Mouse (Mus musculus) bone marrow macrophage, adult 2 months (primary cell): ENCODE data around the gene Tmem26. TPM values are rescaled to one million over a fixed set of nuclear protein-coding genes. Genes with fewer than 3 reads are reported as not detected.

ENCODE experiments used
- H3K27ac ChIP-seq: 2 replicates; pipeline ENCODE4 v1.5.1; 2012; ENCODE audit warnings: low read depth, low read length; ENCODE audit not compliant: insufficient read depth
- H3K4me1 ChIP-seq: 2 replicates; pipeline ENCODE4 v1.6.1; 2012; ENCODE audit warnings: low read length; ENCODE audit not compliant: control insufficient read depth, insufficient read depth
- H3K4me3 ChIP-seq: 2 replicates; pipeline ENCODE4 v1.5.1; 2012; ENCODE audit warnings: mild to moderate bottlenecking, low read length, moderate library complexity; ENCODE audit not compliant: insufficient read depth
- CTCF ChIP-seq: IDR thresholded peaks from 2 replicates; pipeline ENCODE4 v1.5.1; 2012; ENCODE audit warnings: low read depth, mild to moderate bottlenecking, low read length, moderate library complexity
- POLR2A ChIP-seq: IDR thresholded peaks from 2 replicates; pipeline ENCODE4 v1.6.1; 2012; ENCODE audit warnings: mild to moderate bottlenecking, low read depth, low read length, borderline replicate concordance
- polyA plus RNA-seq: library from polyadenylated mRNA; stranded (reverse); fragments of >200 nt; gene quantifications from 2 replicates; pipeline ENCODE4 v1.2.4, GENCODE M21; 2012; ENCODE audit not compliant: missing spikeins, insufficient read depth, insufficient read length

Gene Tmem26
- polyA plus RNA-seq, 1 experiment: 0.32 TPM

DNA sequence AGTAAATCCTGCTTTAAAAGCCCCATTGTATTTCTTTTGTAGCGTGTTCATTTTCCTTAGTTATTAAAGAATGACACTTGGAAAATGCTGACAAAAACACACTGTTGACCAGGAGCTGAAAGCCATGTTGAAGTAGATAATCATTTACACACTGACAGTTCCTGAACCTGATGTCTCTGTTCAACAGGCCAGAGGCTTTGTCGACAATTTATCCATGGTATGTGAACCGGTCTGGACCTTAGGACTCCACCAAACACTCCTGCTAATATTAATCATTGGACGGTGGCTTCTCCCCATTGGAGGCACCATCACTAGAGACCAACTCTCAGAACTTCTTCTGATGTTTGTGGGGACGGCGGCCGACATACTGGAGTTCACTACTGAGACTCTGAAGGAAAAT, 27.5 kb downstream of the Tmem26 start:
- no peak overlapping the region for H3K27ac ChIP-seq
- no peak overlapping the region for H3K4me3 ChIP-seq
- TF ChIP-seq POLR2A: no peak
- TF ChIP-seq CTCF: no peak
- H3K4me1 ChIP-seq: no peaks in the 10 kb centered on the region

DNA sequence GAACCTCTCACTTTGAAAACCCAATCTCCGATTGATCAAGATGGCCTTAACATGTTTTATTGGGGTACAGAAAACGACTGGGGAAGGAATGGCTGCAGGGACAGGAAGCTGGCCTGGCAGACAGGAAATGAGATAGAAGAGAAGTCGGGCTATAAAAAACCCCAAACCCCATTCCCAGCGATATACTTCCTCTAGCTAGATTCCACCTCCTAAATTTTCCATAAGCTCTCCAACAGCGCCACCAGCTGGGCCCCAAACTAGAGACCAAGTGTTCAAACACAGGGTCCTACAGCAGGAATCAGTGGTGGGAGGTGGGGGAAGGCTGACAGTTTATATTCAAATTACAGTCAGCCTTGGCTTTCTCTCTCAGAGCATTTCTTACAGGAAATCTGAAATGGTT, 35.8 kb downstream of the Tmem26 start:
- H3K4me3 ChIP-seq: no peak overlapping the region
- no peak overlapping the region for H3K27ac ChIP-seq
- TF ChIP-seq CTCF (peak; percentile 70), POLR2A (no peak)
- H3K4me1 ChIP-seq: peaks cover 2% of the 10 kb centered on the region; the same call in 1 of the 2 replicates

DNA sequence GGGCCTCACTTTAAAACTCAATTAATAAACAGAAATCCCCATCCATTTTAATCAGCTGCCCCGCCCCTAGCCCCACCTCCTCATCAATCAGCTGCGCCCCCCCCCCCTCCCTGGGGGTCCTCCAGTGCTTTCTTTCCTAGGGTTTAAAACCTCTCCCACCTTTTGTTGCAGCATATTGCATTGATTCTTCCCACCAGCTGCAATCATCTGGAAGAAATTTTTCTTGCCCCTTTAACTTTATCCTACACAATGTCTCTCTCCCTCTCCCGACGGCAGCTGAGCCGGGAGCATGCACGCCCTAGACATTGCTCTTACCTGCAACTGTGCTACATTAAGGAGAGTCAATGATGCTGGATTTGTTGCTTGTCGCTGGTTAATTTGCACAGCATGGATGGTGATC, 36.3 kb downstream of the Tmem26 start:
- H3K27ac ChIP-seq: no peak overlapping the region
- H3K4me3 ChIP-seq: no peak overlapping the region
- H3K4me1 ChIP-seq: peaks cover 2% of the 10 kb centered on the region; the same call in 1 of the 2 replicates
- TF ChIP-seq CTCF (no peak), POLR2A (no peak)

- Histone ChIP-seq H3K4me3 (no peak overlapping the region), H3K4me1 (no peaks in the 10 kb centered on the region), H3K27ac (no peak overlapping the region)
- TF ChIP-seq CTCF: no peak
- no peak for TF ChIP-seq POLR2A
Observed at GRCm38 (mm10) chr10:68781067-68781868, 57.8 kb downstream of the Tmem26 start.

DNA sequence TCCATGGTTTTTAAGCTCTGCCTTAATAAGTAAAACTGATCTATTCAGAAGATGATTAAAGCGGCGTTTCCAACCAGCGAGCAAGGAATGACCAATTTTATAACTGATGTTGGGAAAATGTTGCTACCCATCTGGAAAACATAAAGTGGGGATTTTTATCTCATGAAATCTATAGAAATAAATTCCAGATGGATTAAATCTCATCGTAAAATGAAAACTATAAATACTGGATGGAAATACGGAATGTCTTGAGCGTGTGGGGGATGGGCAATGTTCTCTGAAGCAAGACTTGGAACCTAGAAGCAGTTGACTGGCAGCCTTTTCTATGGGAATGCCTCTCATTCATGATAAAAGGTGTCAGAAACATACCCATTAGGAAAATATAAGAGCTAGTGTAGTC, 59.3 kb downstream of the Tmem26 start:
- TF ChIP-seq CTCF (no peak), POLR2A (no peak)
- Histone ChIP-seq H3K27ac (no peak overlapping the region), H3K4me1 (no peaks in the 10 kb centered on the region), H3K4me3 (no peak overlapping the region)

DNA sequence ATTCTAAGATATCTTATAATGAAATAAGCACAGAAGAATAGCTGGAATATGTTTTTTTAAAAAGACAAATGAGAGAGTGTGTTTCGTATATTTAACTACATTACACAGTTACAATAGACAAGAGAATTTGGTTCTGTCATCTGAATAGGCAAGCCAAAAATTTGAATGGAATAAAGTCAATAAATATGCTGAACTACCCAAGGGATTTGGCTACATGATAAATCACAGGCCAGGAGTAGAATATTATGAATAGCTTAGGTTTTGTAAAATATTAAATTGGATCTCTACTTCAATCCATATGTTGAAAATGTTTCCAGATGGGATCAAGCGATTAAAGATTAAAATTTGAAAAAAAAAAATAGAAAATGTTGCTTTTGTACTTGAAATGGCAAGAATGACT, 60.4 kb downstream of the Tmem26 start:
- Histone ChIP-seq H3K4me1 (no peaks in the 10 kb centered on the region), H3K4me3 (no peak overlapping the region), H3K27ac (no peak overlapping the region)
- TF ChIP-seq CTCF (no peak), POLR2A (no peak)

- no peak for TF ChIP-seq CTCF
- no peak for TF ChIP-seq POLR2A
- no peak overlapping the region for H3K4me3 ChIP-seq
- no peaks in the 10 kb centered on the region for H3K4me1 ChIP-seq
- no peak overlapping the region for H3K27ac ChIP-seq
Observed at GRCm38 (mm10) chr10:68784463-68784862, 61.0 kb downstream of the Tmem26 start.

GRCm38 (mm10) chr10:68795466-68795865, 72.0 kb downstream of the Tmem26 start:
- Histone ChIP-seq H3K27ac (no peak overlapping the region), H3K4me1 (no peaks in the 10 kb centered on the region), H3K4me3 (no peak overlapping the region)
- TF ChIP-seq POLR2A (no peak), CTCF (no peak)

- Histone ChIP-seq H3K4me3 (no peak overlapping the region), H3K27ac (no peak overlapping the region), H3K4me1 (no peaks in the 10 kb centered on the region)
- TF ChIP-seq POLR2A (no peak), CTCF (no peak)
Observed at GRCm38 (mm10) chr10:68799883-68800282, 76.4 kb downstream of the Tmem26 start.

- Histone ChIP-seq H3K4me3 (no peak overlapping the region), H3K4me1 (no peaks in the 10 kb centered on the region), H3K27ac (no peak overlapping the region)
- TF ChIP-seq POLR2A (no peak), CTCF (no peak)
Observed at GRCm38 (mm10) chr10:68800339-68800738, 76.9 kb downstream of the Tmem26 start.

- H3K4me1 ChIP-seq: no peaks in the 10 kb centered on the region
- H3K4me3 ChIP-seq: no peak overlapping the region
- H3K27ac ChIP-seq: no peak overlapping the region
- no peak for TF ChIP-seq POLR2A
- no peak for TF ChIP-seq CTCF
Observed at GRCm38 (mm10) chr10:68806328-68806727, 82.9 kb downstream of the Tmem26 start.

- TF ChIP-seq POLR2A (no peak), CTCF (no peak)
- Histone ChIP-seq H3K4me3 (no peak overlapping the region), H3K27ac (no peak overlapping the region), H3K4me1 (no peaks in the 10 kb centered on the region)
Observed at GRCm38 (mm10) chr10:68810958-68811357, 87.5 kb downstream of the Tmem26 start.
